Mouse (Mus musculus) embryonic facial prominence, embryonic 11.5 days (tissue): ENCODE results near the gene D930048N14Rik. TPM values are rescaled to one million over a fixed set of nuclear protein-coding genes. Genes with fewer than 3 reads are reported as not detected.
A peak's percentile ranks its signal among the peaks of the same experiment; 100 is the strongest.
"Not testable (repeated sequence)": the region's sequence is repeated elsewhere in the genome, so short reads cannot be mapped to it uniquely, and the experiment has no call there.

Source experiments
- ATAC-seq: fragments of 200-750 bp; cut with Nextera tagmentation; replicated peaks from 2 replicates; pipeline ENCODE4 v1.8.0; 2017; ENCODE audit warnings: low read depth; ENCODE audit not compliant: insufficient number of reproducible peaks, low FRiP score, low TSS enrichment
- DNase-seq: peaks from one replicate; pipeline ENCODE4 v3.0.0-alpha.2; 2015; ENCODE audit warnings: low spot score
- H3K27ac ChIP-seq: fragments of 300-500 bp; sonication (generic); replicated peaks from 2 replicates; pipeline ENCODE4 v1.5.1; 2014; ENCODE audit warnings: mild to moderate bottlenecking, low read depth, low read length, control low read depth
- H3K27me3 ChIP-seq: fragments of 300-500 bp; sonication (generic); 2 replicates; pipeline ENCODE4 v1.6.1; 2014; ENCODE audit warnings: mild to moderate bottlenecking, low read length, moderate library complexity, mixed read lengths; ENCODE audit not compliant: control insufficient read depth, insufficient read depth
- H3K36me3 ChIP-seq: fragments of 300-500 bp; sonication (generic); replicated peaks from 2 replicates; pipeline ENCODE4 v1.6.1; 2014; ENCODE audit warnings: low read depth, mild to moderate bottlenecking, low read length, moderate library complexity, mixed read lengths; ENCODE audit not compliant: control insufficient read depth, insufficient read depth
- H3K4me1 ChIP-seq: fragments of 300-500 bp; sonication (generic); 2 replicates; pipeline ENCODE4 v1.6.1; 2014; ENCODE audit warnings: low read length, mixed read lengths; ENCODE audit not compliant: control insufficient read depth, insufficient read depth
- H3K4me2 ChIP-seq: fragments of 300-500 bp; sonication (generic); 2 replicates; pipeline ENCODE4 v1.6.1; 2014; ENCODE audit warnings: low read depth, mild to moderate bottlenecking, control low read depth, low read length, moderate library complexity
- H3K4me3 ChIP-seq: fragments of 300-500 bp; sonication (generic); 2 replicates; pipeline ENCODE4 v1.5.1; 2014; ENCODE audit warnings: low read depth, low read length, control low read depth
- H3K9ac ChIP-seq: fragments of 300-500 bp; sonication (generic); replicated peaks from 2 replicates; pipeline ENCODE4 v1.6.1; 2014; ENCODE audit warnings: mild to moderate bottlenecking, control low read depth, low read length
- H3K9me3 ChIP-seq: fragments of 300-500 bp; sonication (generic); replicated peaks from 2 replicates; pipeline ENCODE4 v1.6.1; 2016; ENCODE audit warnings: mild to moderate bottlenecking, low read length, inconsistent platforms, mixed read lengths; ENCODE audit not compliant: control insufficient read depth
- WGBS: fragments of 180-500 bp; shearing (Covaris S2); extraction: QIAGEN DNeasy Blood & Tissue Kit; methylation state at CpG from one replicate; pipeline ENCODE4 v1.1.7; 2014; 5-methylcytosine and 5-hydroxymethylcytosine counted together
- polyA plus RNA-seq: library from polyadenylated mRNA; unstranded; fragments of >200 nt; fragmentation: Nextera tagmentation; extraction: Ambion mirVana; gene quantifications from 2 replicates; pipeline ENCODE4 v1.2.1, GENCODE M21; 2014

D930048N14Rik gene
- polyA plus RNA-seq: 0.88 and 1.1 TPM in 2 replicates

- WGBS: 1% methylated on average over 68 of the region's 70 CpGs
- Histone ChIP-seq H3K36me3 (no peaks in the 10 kb centered on the region), H3K9ac (peak within 1 kb of the TSS; percentile 72), H3K9me3 (no peaks in the 10 kb centered on the region), H3K4me1 (peaks cover 5% of the 10 kb centered on the region), H3K27ac (peak within 1 kb of the TSS; percentile 28; the same call in 1 of the 2 replicates), H3K27me3 (peaks cover 4% of the 10 kb centered on the region), H3K4me2 (peak within 1 kb of the TSS; percentile 89), H3K4me3 (peak within 1 kb of the TSS; percentile 62)
- ATAC-seq (peak; percentile 50; the same call in 1 of the 2 replicates), DNase-seq (peak; percentile 77)
These were observed at the start of gene D930048N14Rik, which contains the start of gene N4bp3 for GRCm38 (mm10) chr11:51650691-51651515. TSS of gene D930048N14Rik (plus strand) at chr11:51650954. TSS of gene N4bp3 (minus strand) at chr11:51650842.

DNA sequence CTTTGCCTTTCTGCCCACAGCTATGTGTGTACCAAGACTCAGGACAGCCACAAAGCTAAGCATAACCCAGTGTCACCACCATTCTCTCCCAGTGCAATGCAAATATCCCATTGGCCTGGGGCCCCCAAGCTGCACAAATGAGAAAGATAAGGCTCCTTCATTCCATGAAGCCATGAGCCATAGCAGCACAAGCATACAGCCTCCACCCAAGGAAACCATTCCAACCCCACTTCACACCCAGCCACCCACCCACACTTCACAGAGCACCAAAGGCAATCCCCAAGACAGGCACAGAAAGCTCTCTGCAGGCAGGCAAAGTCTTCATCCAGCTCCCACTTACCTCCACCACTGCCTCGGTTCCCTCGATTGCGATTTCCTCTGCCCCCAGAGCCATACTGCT, 48.5 kb upstream of the D930048N14Rik start:
- H3K9ac ChIP-seq: no peak overlapping the region
- H3K27ac ChIP-seq: no peak overlapping the region
- peaks cover 54% of the 10 kb centered on the region for H3K36me3 ChIP-seq
- no peak for ATAC-seq
- 92% methylated on average over 3 of the region's 3 CpGs for WGBS
- H3K4me1 ChIP-seq: no peaks in the 10 kb centered on the region
- H3K9me3 ChIP-seq: no peaks in the 10 kb centered on the region
- no peaks in the 10 kb centered on the region for H3K27me3 ChIP-seq
- no peak overlapping the region for H3K4me2 ChIP-seq
- H3K4me3 ChIP-seq: no peak overlapping the region
- DNase-seq: no peak

DNA sequence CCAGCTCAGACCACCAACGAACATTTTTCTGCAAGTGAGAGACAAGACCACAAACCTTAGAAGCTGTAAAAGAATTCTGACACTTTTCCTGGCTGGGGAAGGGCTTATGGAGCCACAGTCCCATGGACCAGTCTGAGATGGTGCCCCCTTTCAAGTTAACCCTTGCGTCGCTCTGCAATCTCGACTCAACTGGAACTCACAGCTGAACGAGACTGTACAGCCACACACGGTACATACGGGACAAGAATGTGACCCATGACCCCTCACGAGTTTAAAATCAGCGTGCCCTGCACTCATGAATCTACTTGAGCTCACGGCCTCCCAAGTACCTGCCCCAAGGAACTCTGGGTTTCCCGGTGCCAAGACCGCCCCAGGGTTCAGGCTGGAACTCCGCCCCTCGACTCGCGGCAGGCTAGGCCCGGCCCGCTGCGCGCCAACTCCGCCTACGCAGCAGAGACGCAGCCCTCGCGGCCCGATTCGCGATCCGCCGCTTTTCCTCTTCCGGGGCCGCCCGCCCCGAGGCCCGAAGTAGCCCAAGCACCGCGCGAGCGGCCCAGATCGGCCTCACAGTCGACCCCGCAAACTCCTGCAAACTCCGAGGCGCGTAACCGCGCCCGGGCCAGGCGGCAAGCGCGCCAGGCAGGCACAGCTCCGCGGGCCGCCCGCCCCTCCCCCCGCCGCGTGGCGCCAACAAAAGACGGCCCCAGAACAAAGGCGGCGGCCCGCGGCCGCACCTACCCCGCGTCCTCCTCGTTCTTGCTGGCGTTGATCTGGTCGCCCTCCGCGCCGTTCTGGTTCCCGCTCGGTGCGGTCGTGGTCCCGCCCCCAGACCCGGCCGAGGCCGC, 44.9 kb upstream of the D930048N14Rik start:
- under 1% methylated on average over 71 of the region's 81 CpGs for WGBS
- H3K4me2 ChIP-seq: peak overlapping the region; percentile 77
- H3K4me3 ChIP-seq: peak overlapping the region; percentile 100
- peak overlapping the region; percentile 100 for H3K9ac ChIP-seq
- H3K36me3 ChIP-seq: peaks cover 34% of the 10 kb centered on the region
- no peaks in the 10 kb centered on the region for H3K4me1 ChIP-seq
- peak overlapping the region; percentile 95 for H3K27ac ChIP-seq
- H3K9me3 ChIP-seq: no peaks in the 10 kb centered on the region
- ATAC-seq: peak; percentile 58
- peak; percentile 84 for DNase-seq
- no peaks in the 10 kb centered on the region for H3K27me3 ChIP-seq

DNA sequence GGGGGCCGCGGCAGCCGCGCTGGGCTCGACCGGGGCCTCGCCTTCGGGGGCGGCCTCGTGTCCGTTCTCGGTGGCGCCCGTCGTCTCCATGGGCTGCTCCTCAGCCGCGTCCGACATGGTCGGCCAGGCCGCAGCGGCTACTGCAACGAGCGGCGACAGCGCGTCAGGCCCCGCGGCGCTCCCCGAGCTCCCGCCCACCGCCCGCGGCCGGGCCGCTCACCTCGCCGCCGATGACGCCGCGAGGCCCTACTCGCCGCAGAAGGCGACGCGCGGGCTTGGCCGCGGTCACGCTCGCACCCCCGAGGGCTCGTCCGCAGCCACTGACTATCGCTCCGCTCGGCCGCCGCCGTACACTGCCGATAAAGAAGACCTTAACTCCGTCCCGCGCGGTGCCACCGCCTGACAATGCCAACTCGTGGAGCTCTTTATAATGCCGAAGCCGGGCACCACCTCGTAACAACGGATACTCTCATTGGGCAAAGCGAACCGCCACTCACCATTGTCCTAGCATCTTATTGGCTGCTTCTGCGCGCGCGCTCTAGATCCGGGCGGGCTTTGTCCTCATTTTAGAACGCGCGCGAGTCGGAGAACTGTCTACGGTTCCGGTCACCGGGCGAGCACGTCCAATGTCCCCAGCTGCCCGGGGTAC, 44.2 kb upstream of the D930048N14Rik start, which contains the start of gene Hnrnpab:
Gene Hnrnpab (minus strand): TSS at position 401 of the 649 bp plus-strand sequence.
- H3K27ac ChIP-seq: peak within 1 kb of the TSS; percentile 95
- peak; percentile 99 for DNase-seq
- peak within 1 kb of the TSS; percentile 82 for H3K4me2 ChIP-seq
- H3K27me3 ChIP-seq: no peaks in the 10 kb centered on the region
- ATAC-seq: peak; percentile 88
- WGBS: under 1% methylated on average over 51 of the region's 91 CpGs
- H3K36me3 ChIP-seq: peaks cover 27% of the 10 kb centered on the region
- H3K9ac ChIP-seq: peak within 1 kb of the TSS; percentile 100
- H3K4me1 ChIP-seq: no peaks in the 10 kb centered on the region
- no peaks in the 10 kb centered on the region for H3K9me3 ChIP-seq
- peak within 1 kb of the TSS; percentile 100 for H3K4me3 ChIP-seq

- WGBS: 9% methylated on average over 15 of the region's 15 CpGs
- H3K9me3 ChIP-seq: no peaks in the 10 kb centered on the region
- ATAC-seq: no peak; the same call in 1 of the 2 replicates
- no peaks in the 10 kb centered on the region for H3K4me1 ChIP-seq
- no peak for DNase-seq
- H3K27me3 ChIP-seq: no peaks in the 10 kb centered on the region
- peaks cover 23% of the 10 kb centered on the region for H3K36me3 ChIP-seq
- H3K27ac ChIP-seq: peak overlapping the region; percentile 87
- peak overlapping the region; percentile 100 for H3K4me3 ChIP-seq
- H3K9ac ChIP-seq: peak overlapping the region; percentile 90
- peak overlapping the region; percentile 82 for H3K4me2 ChIP-seq
These were observed 43.5 kb upstream of the D930048N14Rik start for GRCm38 (mm10) chr11:51607096-51607738.

GRCm38 (mm10) chr11:51609266-51609909, 41.4 kb upstream of the D930048N14Rik start:
- ATAC-seq (no peak), DNase-seq (no peak)
- Histone ChIP-seq H3K4me1 (no peaks in the 10 kb centered on the region), H3K9ac (no peak overlapping the region), H3K9me3 (no peaks in the 10 kb centered on the region), H3K27me3 (no peaks in the 10 kb centered on the region), H3K27ac (no peak overlapping the region), H3K4me3 (no peak overlapping the region), H3K4me2 (no peak overlapping the region), H3K36me3 (peaks cover 6% of the 10 kb centered on the region)
- 77% methylated on average over 3 of the region's 3 CpGs for WGBS

DNA sequence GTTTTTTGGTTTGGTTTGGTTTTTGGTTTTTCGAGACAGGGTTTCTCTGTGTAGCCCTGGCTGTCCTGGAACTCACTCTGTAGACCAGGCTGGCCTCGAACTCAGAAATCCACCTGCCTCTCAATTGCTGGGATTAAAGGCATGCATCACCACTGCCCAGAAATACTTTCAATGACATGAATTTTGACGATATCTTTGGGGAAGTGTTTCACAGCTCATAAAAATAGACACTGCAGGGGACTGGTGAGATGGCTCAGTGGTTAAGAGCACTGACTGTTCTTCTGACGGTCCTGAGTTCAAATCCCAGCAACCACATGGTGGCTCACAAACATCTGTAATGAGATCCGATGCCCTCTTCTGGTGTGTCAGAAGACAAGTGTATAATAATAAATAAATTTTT, 40.8 kb upstream of the D930048N14Rik start:
- WGBS: 80% methylated on average over 5 of the region's 5 CpGs
- H3K27ac ChIP-seq: not testable (repeated sequence)

More for the DNA sequence above, 40.8 kb upstream of the D930048N14Rik start:
- not testable (repeated sequence) for H3K36me3 ChIP-seq, H3K27me3 ChIP-seq, H3K4me1 ChIP-seq, H3K9ac ChIP-seq, H3K4me2 ChIP-seq, DNase-seq, H3K9me3 ChIP-seq, ATAC-seq, H3K4me3 ChIP-seq
